Mouse (Mus musculus) spleen, postnatal 10 days (tissue): ENCODE results near the gene Atg4a.

ENCODE experiments used
- DNase-seq, 2 experiments: peaks; one replicate each; pipeline ENCODE4 v3.0.0; 2021 to 2022; ENCODE audit warnings: low spot score in 2 of 2

Gene Atg4a

GRCm38 (mm10) chrX:141158160-141158559, 201.5 kb downstream of the Atg4a start:
- no peak for DNase-seq

- DNase-seq, result no peak
Observed at GRCm38 (mm10) chrX:141160371-141160770, 203.7 kb downstream of the Atg4a start.

- no peak for DNase-seq
Observed at GRCm38 (mm10) chrX:141165067-141165466, 208.4 kb downstream of the Atg4a start.

- DNase-seq, result no peak
Observed at GRCm38 (mm10) chrX:141175353-141175752, 218.6 kb downstream of the Atg4a start.

- no peak for DNase-seq
Observed at GRCm38 (mm10) chrX:141195036-141195435, 238.3 kb downstream of the Atg4a start.

- DNase-seq, result no peak
Observed at GRCm38 (mm10) chrX:141198993-141199392, 242.3 kb downstream of the Atg4a start.

- no peak for DNase-seq
Observed at GRCm38 (mm10) chrX:141212802-141213201, 256.1 kb downstream of the Atg4a start.
